Mouse (Mus musculus) lung, adult 2 months (tissue): ENCODE measurements around the gene Gm37240.

Source experiments
- CTCF ChIP-seq: fragments of 200-500 bp; IDR thresholded peaks from 2 replicates; pipeline ENCODE4 v1.5.1; 2011; ENCODE audit warnings: mild to moderate bottlenecking, low read length, control low read depth; ENCODE audit not compliant: insufficient read depth
- POLR2A ChIP-seq: fragments of 200-500 bp; IDR thresholded peaks from 2 replicates; pipeline ENCODE4 v1.6.1; 2011; ENCODE audit warnings: low read depth, mild to moderate bottlenecking, control low read depth, low read length, borderline replicate concordance; ENCODE audit errors: extremely low read depth

DNA sequence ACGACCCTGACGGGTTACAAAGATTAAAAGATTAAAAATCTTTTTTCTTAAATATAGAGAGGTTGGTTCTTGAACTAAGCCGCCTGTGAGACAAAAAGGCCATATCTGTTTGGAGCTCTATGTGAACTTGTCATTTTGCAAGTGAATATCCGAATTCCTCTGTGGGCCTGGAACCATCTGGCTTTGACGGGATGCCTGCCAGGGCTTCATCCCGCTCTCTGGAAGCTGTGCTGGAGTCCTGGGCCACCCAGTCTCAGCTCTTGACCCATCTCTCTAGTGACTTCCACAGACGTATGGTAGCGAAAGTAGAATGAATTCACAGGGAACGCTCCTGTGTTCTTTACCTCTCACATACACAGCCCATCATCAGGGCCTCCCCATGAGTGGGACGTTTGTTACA lies 1193.4 kb downstream of the Gm37240 start:
- TF ChIP-seq CTCF: no peak
- no peak for TF ChIP-seq POLR2A
